Mouse (Mus musculus): ENCODE results near the gene Hacd3. TPM values are rescaled to one million over a fixed set of nuclear protein-coding genes. Genes with fewer than 3 reads are reported as not detected.
"Not testable (repeated sequence)": the region's sequence is repeated elsewhere in the genome, so short reads cannot be mapped to it uniquely, and the experiment has no call there.

Gene Hacd3
- total and polyA plus RNA-seq, 3 experiments: 30.4 to 68.7 (median 41.5) TPM

DNA sequence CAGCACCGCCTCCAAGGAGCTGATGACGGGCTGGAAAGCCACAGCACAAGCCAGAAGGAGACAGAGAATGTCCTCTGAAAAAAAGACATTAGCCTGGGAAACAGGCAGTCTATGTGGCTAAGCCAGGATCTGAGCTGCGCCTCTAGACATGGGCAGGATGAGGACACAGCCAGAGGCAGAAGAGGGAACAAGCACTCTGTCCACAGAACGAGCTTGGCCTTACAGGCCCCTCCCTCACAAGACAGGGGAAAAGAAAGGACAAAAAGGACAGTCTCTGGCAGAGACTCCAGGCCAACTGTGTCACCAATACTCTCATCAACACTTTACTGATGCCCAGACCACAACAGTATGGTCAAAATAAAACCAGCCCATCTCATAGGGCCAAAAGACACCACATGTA, 20.0 kb downstream of the Hacd3 start:
- Histone ChIP-seq H3K9me3 (replicated peaks; ENCODE audit: low read length) (no peaks in the 10 kb centered on the region), H3K36me3 (replicated peaks in 1 of 2; ENCODE audit: control insufficient read depth in 1 of 2, insufficient read depth in 1 of 2, low read length in 1 of 2) (peaks cover 43 to 87% of the 10 kb centered on the region in 2 experiments), H3K4me3 (replicated peaks in 1 of 3; ENCODE audit: low read depth in 2 of 3, low read length in 2 of 3, poor library complexity in 1 of 3) (no peak overlapping the region), H3K79me2 (replicated peaks; ENCODE audit: control insufficient read depth, extremely low read depth, insufficient read depth, poor library complexity, severe bottlenecking) (no peaks in the 10 kb centered on the region), H3K9ac (ENCODE audit: insufficient read depth, low read depth) (no peak overlapping the region), H3K27me3 (replicated peaks) (no peaks in the 10 kb centered on the region), H3K27ac (ENCODE audit: insufficient read depth, low read depth) (no peak overlapping the region), H3K4me2 (ENCODE audit: insufficient read depth, low read depth, poor library complexity, severe bottlenecking) (no peak overlapping the region), H3K4me1 (ENCODE audit: control insufficient read depth in 1 of 2, insufficient read depth in 2 of 2) (peaks cover 0 to 10% of the 10 kb centered on the region in 2 experiments; a peak in 3 of 4 replicates)
- dilution Hi-C loops (cut with MboI; ENCODE audit: extremely low pct_ligation_motif_present, extremely low pct_unique_long_range_greater_than_20kb, low sequenced_read_pairs): no loop called here
- in situ Hi-C loops (cut with MboI; ENCODE audit: low pct_ligation_motif_present, low pct_unique_long_range_greater_than_20kb, low sequenced_read_pairs): no loop called here
- TF ChIP-seq MEF2A (IDR thresholded peaks at IDR 0.05; ENCODE audit: borderline replicate concordance, low read depth, low read length) (no peak), KAT2A (IDR thresholded peaks at IDR 0.05; ENCODE audit: insufficient replicate concordance, low read length) (no peak), CHD1 (IDR thresholded peaks at IDR 0.05; ENCODE audit: low read depth, low read length) (no peak), MAZ (IDR thresholded peaks at IDR 0.05; ENCODE audit: low read depth, low read length) (no peak), ZKSCAN1 (IDR thresholded peaks at IDR 0.05; ENCODE audit: borderline replicate concordance, low read depth, low read length) (no peak), JUND (conservative IDR thresholded peaks at IDR 0.05; ENCODE audit: low read depth, low read length) (no peak), HCFC1 (IDR thresholded peaks at IDR 0.05; ENCODE audit: low read depth, low read length) (no peak), MAX (IDR thresholded peaks at IDR 0.05; ENCODE audit: low read length) (no peak), TBP (conservative IDR thresholded peaks at IDR 0.05; ENCODE audit: low read depth, low read length) (no peak), PAX5 (IDR thresholded peaks at IDR 0.05; ENCODE audit: low read length) (no peak), USF1 (IDR thresholded peaks at IDR 0.05; ENCODE audit: low read depth, low read length) (no peak), CHD2 (IDR thresholded peaks at IDR 0.05; ENCODE audit: low read length) (no peak)
- no peak for DNase-seq (ENCODE audit: extremely low read depth)

DNA sequence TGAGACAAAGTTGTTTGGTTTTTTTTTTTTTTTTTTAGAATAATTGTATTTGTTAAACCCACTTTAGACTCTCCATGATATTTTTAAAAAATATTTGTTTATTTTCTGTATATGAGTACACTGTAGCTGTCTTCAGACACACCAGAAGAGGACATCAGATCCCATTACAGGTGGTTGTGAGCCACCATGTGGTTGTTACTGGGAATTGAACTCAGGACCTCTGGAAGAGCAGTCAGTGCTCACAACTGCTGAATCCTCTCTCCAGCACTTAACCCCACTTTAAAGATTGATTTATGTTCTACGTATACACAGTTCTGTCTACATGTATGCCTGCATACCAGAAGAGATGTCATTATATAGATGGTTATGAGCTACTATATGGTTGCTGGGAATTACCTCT, 26.0 kb downstream of the Hacd3 start:
- in situ Hi-C loops (cut with MboI; ENCODE audit: low pct_ligation_motif_present, low pct_unique_long_range_greater_than_20kb, low sequenced_read_pairs); H3K27me3 ChIP-seq (replicated peaks); H3K9me3 ChIP-seq (replicated peaks; ENCODE audit: low read length); H3K27ac ChIP-seq (ENCODE audit: insufficient read depth, low read depth); H3K9ac ChIP-seq (ENCODE audit: insufficient read depth, low read depth); DNase-seq (ENCODE audit: extremely low read depth); H3K4me3 ChIP-seq (replicated peaks in 1 of 3; ENCODE audit: low read depth in 2 of 3, low read length in 2 of 3, poor library complexity in 1 of 3); dilution Hi-C loops (cut with MboI; ENCODE audit: extremely low pct_ligation_motif_present, extremely low pct_unique_long_range_greater_than_20kb, low sequenced_read_pairs); H3K79me2 ChIP-seq (replicated peaks; ENCODE audit: control insufficient read depth, extremely low read depth, insufficient read depth, poor library complexity, severe bottlenecking); H3K4me1 ChIP-seq (ENCODE audit: control insufficient read depth in 1 of 2, insufficient read depth in 2 of 2); H3K4me2 ChIP-seq (ENCODE audit: insufficient read depth, low read depth, poor library complexity, severe bottlenecking): not testable (repeated sequence)
- H3K36me3 ChIP-seq (replicated peaks in 1 of 2; ENCODE audit: control insufficient read depth in 1 of 2, insufficient read depth in 1 of 2, low read length in 1 of 2): peaks cover 36 to 82% of the 10 kb centered on the region in 2 experiments
- peak in 1 of 2 experiments; percentile 49; a peak in 2 of 4 replicates for TF ChIP-seq CTCF (conservative IDR thresholded peaks at IDR 0.05 in 1 of 2, IDR thresholded peaks at IDR 0.05 in 1 of 2; ENCODE audit: low read depth in 2 of 2, low read length in 2 of 2)

DNA sequence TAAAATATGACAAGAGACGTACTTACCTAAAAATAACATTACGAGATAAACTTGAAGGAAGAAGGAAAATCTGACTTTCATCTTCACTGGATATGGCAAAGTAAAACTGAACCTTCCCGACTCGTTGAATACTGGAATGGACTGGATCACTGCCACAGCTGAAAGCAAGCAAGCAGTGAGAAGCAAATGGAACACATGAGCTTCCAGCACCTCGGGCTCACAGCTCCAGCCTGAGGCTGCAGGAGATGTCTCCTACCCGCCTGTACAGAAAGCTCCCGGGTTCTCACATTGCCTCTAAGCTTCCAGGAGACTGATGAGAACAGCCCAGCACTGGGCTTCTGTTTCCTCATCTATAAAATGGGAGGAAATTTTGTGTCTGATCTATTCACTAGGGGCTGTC, 31.2 kb downstream of the Hacd3 start:
- Histone ChIP-seq H3K4me2 (ENCODE audit: insufficient read depth, low read depth, poor library complexity, severe bottlenecking) (no peak overlapping the region), H3K36me3 (replicated peaks in 1 of 2; ENCODE audit: control insufficient read depth in 1 of 2, insufficient read depth in 1 of 2, low read length in 1 of 2) (peaks cover 53 to 88% of the 10 kb centered on the region in 2 experiments), H3K9me3 (replicated peaks; ENCODE audit: low read length) (no peaks in the 10 kb centered on the region), H3K79me2 (replicated peaks; ENCODE audit: control insufficient read depth, extremely low read depth, insufficient read depth, poor library complexity, severe bottlenecking) (no peaks in the 10 kb centered on the region), H3K4me3 (replicated peaks in 1 of 3; ENCODE audit: low read depth in 2 of 3, low read length in 2 of 3, poor library complexity in 1 of 3) (no peak overlapping the region), H3K27ac (ENCODE audit: insufficient read depth, low read depth) (no peak overlapping the region), H3K27me3 (replicated peaks) (no peaks in the 10 kb centered on the region), H3K4me1 (ENCODE audit: control insufficient read depth in 1 of 2, insufficient read depth in 2 of 2) (no peaks in the 10 kb centered on the region), H3K9ac (ENCODE audit: insufficient read depth, low read depth) (no peak overlapping the region)
- dilution Hi-C loops (cut with MboI; ENCODE audit: extremely low pct_ligation_motif_present, extremely low pct_unique_long_range_greater_than_20kb, low sequenced_read_pairs) (no loop called here), in situ Hi-C loops (cut with MboI; ENCODE audit: low pct_ligation_motif_present, low pct_unique_long_range_greater_than_20kb, low sequenced_read_pairs) (no loop called here)
- no peak for DNase-seq (ENCODE audit: extremely low read depth)
- TF ChIP-seq UBTF (IDR thresholded peaks at IDR 0.05; ENCODE audit: low read depth, low read length): no peak
- TF ChIP-seq PAX5 (IDR thresholded peaks at IDR 0.05; ENCODE audit: low read length): no peak
- TF ChIP-seq KAT2A (IDR thresholded peaks at IDR 0.05; ENCODE audit: insufficient replicate concordance, low read length): no peak
- TF ChIP-seq TBP (conservative IDR thresholded peaks at IDR 0.05; ENCODE audit: low read depth, low read length): no peak
- no peak for TF ChIP-seq ZKSCAN1 (IDR thresholded peaks at IDR 0.05; ENCODE audit: borderline replicate concordance, low read depth, low read length)
